Mouse (Mus musculus) left cerebral cortex, adult 2 months (tissue): ENCODE results near the gene Larp1b. TPM values are rescaled to one million over a fixed set of nuclear protein-coding genes. Genes with fewer than 3 reads are reported as not detected.

ENCODE experiments used
- DNase-seq, 2 experiments: peaks; one replicate each; pipeline ENCODE4 v3.0.0; 2021 to 2022; ENCODE audit warnings: low spot score in 2 of 2, mixed read lengths in 1 of 2; ENCODE audit errors: extremely low spot score in 1 of 2
- H3K27ac ChIP-seq: fragments of 200-600 bp; 2 replicates; pipeline ENCODE4 v1.8.1; 2022
- H3K4me3 ChIP-seq: fragments of 200-600 bp; 2 replicates; pipeline ENCODE4 v1.8.1; 2022
- CTCF ChIP-seq: fragments of 200-600 bp; IDR thresholded peaks from 2 replicates; pipeline ENCODE4 v1.8.1; 2022; ENCODE audit warnings: antibody characterized with exemption, mild to moderate bottlenecking, moderate library complexity
- intact Hi-C: fragments of 180-260 bp; cut with DNase I; formaldehyde crosslinking; loops from one replicate; pipeline ENCODE4 v1.15.1; 2025
- total RNA-seq, 2 experiments: library from RNA; stranded (reverse); gene quantifications; 2 replicates each; pipeline ENCODE4 v1.2.3; 2021

The Larp1b gene
- total RNA-seq, 2 experiments from 2014 or later = 20.4 to 22.4 TPM

- TF ChIP-seq CTCF = no peak
- Histone ChIP-seq H3K4me3 (no peak overlapping the region), H3K27ac (no peak overlapping the region)
- DNase-seq = no peak
- intact Hi-C loops = no loop called here
These were observed 81.1 kb downstream of the Larp1b start for GRCm38 (mm10) chr3:41030705-41031104.

GRCm38 (mm10) chr3:41031286-41032210, 81.9 kb downstream of the Larp1b start:
- intact Hi-C loops = no loop called here

GRCm38 (mm10) chr3:41038297-41038916, 88.8 kb downstream of the Larp1b start:
- no peak for DNase-seq
- no peak overlapping the region for H3K4me3 ChIP-seq
- no peak for TF ChIP-seq CTCF
- H3K27ac ChIP-seq = no peak overlapping the region
- intact Hi-C loops = no loop called here

More at GRCm38 (mm10) chr3:41031286-41032210, 81.9 kb downstream of the Larp1b start:
- Histone ChIP-seq H3K4me3 (no peak overlapping the region), H3K27ac (no peak overlapping the region)
- DNase-seq = no peak
- no peak for TF ChIP-seq CTCF

GRCm38 (mm10) chr3:41041241-41041640, 91.6 kb downstream of the Larp1b start:
- intact Hi-C loops = loop anchor here (5.0 kb wide), 2 partner anchors 141 to 556 kb away; no protein-coding TSS in a partner anchor
- TF ChIP-seq CTCF = no peak
- DNase-seq = no peak
- Histone ChIP-seq H3K27ac (no peak overlapping the region), H3K4me3 (no peak overlapping the region)

GRCm38 (mm10) chr3:41042195-41042938, 92.7 kb downstream of the Larp1b start:
- no peak overlapping the region for H3K27ac ChIP-seq
- no peak for DNase-seq
- peak; percentile 49 for TF ChIP-seq CTCF
- H3K4me3 ChIP-seq = no peak overlapping the region
- intact Hi-C loops = loop anchor here (5.0 kb wide), 2 partner anchors 140 to 555 kb away; no protein-coding TSS in a partner anchor

- H3K4me3 ChIP-seq = no peak overlapping the region
- intact Hi-C loops = loop anchor here (5.0 kb wide), 2 partner anchors 138 to 553 kb away; no protein-coding TSS in a partner anchor
- H3K27ac ChIP-seq = no peak overlapping the region
- DNase-seq = no peak
- TF ChIP-seq CTCF = no peak
These were observed 94.2 kb downstream of the Larp1b start for GRCm38 (mm10) chr3:41043756-41044354.

GRCm38 (mm10) chr3:41047838-41048237, 98.2 kb downstream of the Larp1b start:
- DNase-seq = no peak
- TF ChIP-seq CTCF = no peak
- H3K27ac ChIP-seq = no peak overlapping the region
- intact Hi-C loops = no loop called here
- no peak overlapping the region for H3K4me3 ChIP-seq

GRCm38 (mm10) chr3:41053334-41053733, 103.7 kb downstream of the Larp1b start:
- Histone ChIP-seq H3K27ac (no peak overlapping the region), H3K4me3 (no peak overlapping the region)
- no peak for DNase-seq
- intact Hi-C loops = no loop called here
- no peak for TF ChIP-seq CTCF

- H3K27ac ChIP-seq = no peak overlapping the region
- intact Hi-C loops = no loop called here
- TF ChIP-seq CTCF = no peak
- DNase-seq = peak; percentile 31 to 58
- no peak overlapping the region for H3K4me3 ChIP-seq
These were observed 108.8 kb downstream of the Larp1b start for GRCm38 (mm10) chr3:41058395-41058794.

GRCm38 (mm10) chr3:41059249-41059648, 109.6 kb downstream of the Larp1b start:
- H3K4me3 ChIP-seq = no peak overlapping the region
- no peak overlapping the region for H3K27ac ChIP-seq
- no peak for DNase-seq
- intact Hi-C loops = no loop called here
- TF ChIP-seq CTCF = no peak

GRCm38 (mm10) chr3:41061831-41062565, 112.4 kb downstream of the Larp1b start:
- no peak for TF ChIP-seq CTCF
- no peak for DNase-seq
- intact Hi-C loops = no loop called here
- no peak overlapping the region for H3K27ac ChIP-seq
- H3K4me3 ChIP-seq = no peak overlapping the region
